Mouse (Mus musculus) cerebellum, adult 2 months (tissue): ENCODE data around the gene Myo1f. TPM values are rescaled to one million over a fixed set of nuclear protein-coding genes. Genes with fewer than 3 reads are reported as not detected.

Experiments used
- DNase-seq, 2 experiments: peaks; one replicate each; pipeline ENCODE4 v3.0.0; 2021
- H3K27ac ChIP-seq: fragments of 200-500 bp; 2 replicates; pipeline ENCODE4 v1.5.1; 2012; ENCODE audit warnings: low read length, control low read depth, inconsistent platforms; ENCODE audit not compliant: insufficient read depth
- H3K27me3 ChIP-seq: fragments of 200-500 bp; 2 replicates; pipeline ENCODE4 v1.6.1; 2012; ENCODE audit warnings: inconsistent platforms, mild to moderate bottlenecking, low read length, moderate library complexity; ENCODE audit not compliant: control insufficient read depth, insufficient read depth
- H3K4me1 ChIP-seq: fragments of 200-500 bp; 2 replicates; pipeline ENCODE4 v1.6.1; 2011; ENCODE audit warnings: low read length; ENCODE audit not compliant: control insufficient read depth, insufficient read depth
- H3K4me3 ChIP-seq: fragments of 200-500 bp; replicated peaks from 2 replicates; pipeline ENCODE3; 2011; ENCODE audit warnings: mild to moderate bottlenecking, low read depth, low read length, control low read depth; ENCODE audit not compliant: insufficient read depth
- CTCF ChIP-seq: fragments of 200-500 bp; IDR thresholded peaks from 2 replicates; pipeline ENCODE4 v1.5.1; 2011; ENCODE audit warnings: low read depth, mild to moderate bottlenecking, control low read depth, low read length, moderate library complexity, borderline replicate concordance; ENCODE audit not compliant: insufficient read depth
- POLR2A ChIP-seq: fragments of 200-500 bp; IDR thresholded peaks from 2 replicates; pipeline ENCODE4 v1.6.1; 2011; ENCODE audit warnings: low read length, control low read depth, borderline replicate concordance; ENCODE audit not compliant: insufficient read depth
- WGBS: fragments of 180-500 bp; shearing (Covaris S2); methylation state at CpG from one replicate; pipeline ENCODE4 v1.1.7; 2018; 5-methylcytosine and 5-hydroxymethylcytosine counted together
- polyA plus RNA-seq: library from polyadenylated mRNA; depleted of rRNA; stranded (reverse); fragments of >200 nt; gene quantifications from 2 replicates; pipeline ENCODE4 v1.2.3, GENCODE M21; 2012

Myo1f gene
- polyA plus RNA-seq, 1 experiment = 1.0 TPM

DNA sequence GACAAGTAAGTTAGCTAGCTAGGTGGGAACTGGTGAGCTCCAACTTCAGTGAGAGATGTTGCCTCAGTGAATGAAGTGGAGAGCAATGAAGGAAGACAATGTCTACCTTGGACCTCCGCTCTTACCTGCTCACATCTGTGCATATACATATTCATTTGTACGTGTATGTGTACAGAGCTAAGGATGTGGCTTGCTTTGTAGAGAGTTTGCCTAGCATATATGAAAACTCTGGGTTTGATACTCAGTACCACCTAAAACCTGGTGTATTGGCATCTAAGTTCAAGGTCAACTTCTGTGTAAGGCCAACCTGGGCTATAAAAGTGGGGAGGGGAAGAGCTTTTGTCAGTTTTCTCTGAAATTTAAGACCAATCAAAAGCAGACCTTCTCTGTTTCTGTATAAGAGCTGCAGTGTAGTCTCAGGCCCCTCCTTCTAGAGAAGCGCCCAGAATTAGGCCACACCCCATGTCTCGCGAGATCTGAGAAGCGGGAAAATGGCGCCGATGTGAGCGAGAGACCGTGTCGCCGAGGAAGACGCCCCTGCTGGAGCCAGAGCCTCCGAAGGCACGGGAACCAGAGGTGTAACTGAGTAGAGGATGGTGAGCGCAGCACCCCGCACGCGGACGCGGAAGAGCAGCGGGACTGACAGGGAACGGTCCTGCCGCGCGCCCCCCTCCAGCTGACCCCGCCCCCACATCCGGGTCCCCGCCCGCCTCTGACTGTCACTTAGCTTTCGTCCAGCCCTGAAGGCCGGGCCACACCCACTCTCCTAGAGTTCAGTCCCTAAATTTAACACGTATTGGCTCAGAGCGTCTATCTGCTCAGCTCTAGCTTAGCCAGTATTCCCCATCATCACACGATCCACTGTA is 73.3 kb downstream of the Myo1f start, which contains the start of gene Zfp414:
Gene Zfp414 (plus strand): TSS at position 470 of the 866 bp plus-strand sequence.
- H3K27ac ChIP-seq = peak within 1 kb of the TSS; percentile 85
- no peaks in the 10 kb centered on the region for H3K27me3 ChIP-seq
- H3K4me3 ChIP-seq = peak within 1 kb of the TSS; percentile 89
- no peak for TF ChIP-seq CTCF
- TF ChIP-seq POLR2A = peak; percentile 92
- 4% methylated on average over 35 of the region's 35 CpGs for WGBS
- peaks cover 28% of the 10 kb centered on the region for H3K4me1 ChIP-seq
- peak; percentile 90 to 92 for DNase-seq

DNA sequence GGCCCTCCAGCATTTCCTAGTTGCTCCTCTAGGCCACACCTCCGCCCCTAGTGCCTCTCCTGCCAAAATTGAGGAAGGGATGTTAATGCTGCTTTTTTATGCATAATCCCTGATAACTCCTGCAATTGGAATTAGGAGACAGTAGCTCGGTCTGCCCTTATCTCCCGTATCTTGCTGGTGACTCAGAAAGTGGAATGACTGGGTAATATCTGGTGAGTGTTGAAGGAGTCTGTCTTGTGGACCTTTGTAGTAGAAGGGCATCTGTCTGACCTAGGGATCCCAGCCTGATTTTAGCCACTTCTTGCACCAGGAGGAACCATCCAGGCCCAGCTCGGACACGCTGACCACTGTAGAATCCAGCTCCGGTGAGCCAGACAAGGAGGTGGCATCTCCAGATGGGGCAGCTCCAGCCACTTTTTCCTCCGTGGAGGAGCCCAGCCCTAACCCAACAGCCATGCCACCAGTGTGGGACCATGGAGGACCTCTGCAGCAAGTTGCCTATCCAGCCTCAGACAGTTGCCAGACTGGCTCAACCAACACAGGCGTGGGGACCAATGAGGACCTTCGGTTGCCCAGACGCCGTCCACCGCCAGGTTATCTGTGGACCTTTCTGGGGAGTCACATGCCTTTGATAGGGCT is 74.1 kb downstream of the Myo1f start:
- Histone ChIP-seq H3K27me3 (no peaks in the 10 kb centered on the region), H3K4me3 (peak overlapping the region; percentile 89), H3K4me1 (peaks cover 28% of the 10 kb centered on the region), H3K27ac (peak overlapping the region; percentile 34; the same call in 1 of the 2 replicates)
- TF ChIP-seq CTCF = no peak
- DNase-seq = peak; percentile 33 to 44
- 51% methylated on average over 12 of the region's 12 CpGs for WGBS

DNA sequence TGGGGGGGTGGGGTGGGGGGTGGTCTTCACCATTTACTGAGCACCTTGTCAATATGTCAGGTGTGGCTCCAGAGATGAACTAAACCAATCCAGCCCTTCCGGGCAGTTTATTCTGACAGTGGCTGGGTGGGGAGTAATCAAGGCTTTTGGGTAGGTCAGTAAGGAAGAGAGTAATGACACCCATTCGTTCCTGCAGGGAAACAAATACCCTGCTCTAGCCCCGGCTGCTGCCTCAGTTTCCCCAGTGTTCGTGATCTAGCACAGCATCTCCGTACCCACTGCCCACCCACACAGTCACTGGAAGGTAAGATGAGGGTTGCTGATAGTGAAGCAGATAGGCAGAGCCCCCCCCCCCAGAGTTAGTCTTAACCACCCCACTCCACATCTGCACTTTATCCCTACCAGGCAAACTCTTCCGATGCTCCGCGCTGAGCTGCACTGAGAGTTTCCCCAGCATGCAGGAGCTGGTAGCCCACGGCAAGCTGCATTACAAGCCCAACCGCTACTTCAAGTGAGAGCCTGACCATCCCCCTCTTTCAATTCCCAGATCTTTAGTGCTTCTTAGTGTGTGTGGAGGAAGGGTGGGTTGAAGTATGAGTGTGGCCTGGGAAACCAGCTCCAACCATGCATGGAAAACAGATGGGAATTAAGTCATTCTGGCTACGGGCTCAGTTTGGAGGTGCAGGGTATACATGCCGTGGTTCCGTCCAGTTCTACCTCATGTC is 74.8 kb downstream of the Myo1f start:
- peak overlapping the region; percentile 35 for H3K4me3 ChIP-seq
- DNase-seq = no peak
- no peaks in the 10 kb centered on the region for H3K27me3 ChIP-seq
- 59% methylated on average over 13 of the region's 13 CpGs for WGBS
- peak overlapping the region; percentile 81 for H3K27ac ChIP-seq
- H3K4me1 ChIP-seq = peaks cover 28% of the 10 kb centered on the region
- no peak for TF ChIP-seq CTCF
- TF ChIP-seq POLR2A = no peak

DNA sequence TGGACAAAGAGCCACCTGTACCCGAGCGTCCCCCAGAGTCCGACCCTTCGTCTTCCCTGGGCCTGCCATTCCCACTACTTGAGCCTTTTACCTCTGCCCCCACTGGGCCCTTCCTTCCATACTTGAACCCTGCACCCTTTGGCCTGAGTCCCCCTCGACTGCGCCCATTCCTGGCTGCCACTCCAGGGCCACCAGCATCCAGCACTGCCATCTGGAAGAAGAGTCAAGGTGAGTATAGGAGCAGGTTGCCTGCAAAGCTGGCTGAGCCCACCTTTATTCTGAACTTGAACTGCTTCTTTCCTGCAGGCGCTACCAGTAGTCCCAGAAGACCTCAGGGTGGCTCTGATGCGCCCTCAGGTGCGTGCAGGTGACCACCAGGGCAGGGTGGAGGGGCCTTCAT is 75.7 kb downstream of the Myo1f start:
- Histone ChIP-seq H3K27ac (peak overlapping the region; percentile 81), H3K4me3 (peak overlapping the region; percentile 7), H3K4me1 (peaks cover 28% of the 10 kb centered on the region), H3K27me3 (no peaks in the 10 kb centered on the region)
- 58% methylated on average over 9 of the region's 9 CpGs for WGBS
- TF ChIP-seq CTCF = no peak
- TF ChIP-seq POLR2A = no peak
- DNase-seq = peak in 1 of 2 experiments; percentile 41

DNA sequence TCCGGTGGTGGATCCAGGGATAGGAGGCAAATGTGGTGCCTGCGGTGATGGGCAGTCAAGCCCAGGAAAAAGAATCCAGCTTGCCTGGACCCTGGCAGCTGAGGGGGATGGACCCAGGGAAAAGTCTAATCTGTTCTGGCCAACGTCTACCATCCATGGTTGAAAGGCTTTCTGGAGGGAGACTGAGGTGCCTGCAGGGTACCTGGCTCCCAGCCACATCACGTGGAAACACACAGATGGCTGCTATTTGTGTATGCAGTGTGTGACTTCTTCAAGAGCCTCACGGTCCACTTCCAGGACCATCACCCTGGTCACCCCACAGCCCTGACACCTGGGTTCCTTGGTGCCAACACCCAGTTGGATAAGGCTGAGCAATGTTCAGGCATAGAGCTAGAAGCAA is 76.3 kb downstream of the Myo1f start:
- 5% methylated on average over 5 of the region's 5 CpGs for WGBS
- Histone ChIP-seq H3K4me1 (peaks cover 28% of the 10 kb centered on the region), H3K4me3 (peak overlapping the region; percentile 4), H3K27me3 (no peaks in the 10 kb centered on the region), H3K27ac (peak overlapping the region; percentile 81)
- TF ChIP-seq CTCF = no peak
- peak; percentile 25; the same call in 1 of the 2 replicates for TF ChIP-seq POLR2A
- peak; percentile 86 to 89 for DNase-seq

DNA sequence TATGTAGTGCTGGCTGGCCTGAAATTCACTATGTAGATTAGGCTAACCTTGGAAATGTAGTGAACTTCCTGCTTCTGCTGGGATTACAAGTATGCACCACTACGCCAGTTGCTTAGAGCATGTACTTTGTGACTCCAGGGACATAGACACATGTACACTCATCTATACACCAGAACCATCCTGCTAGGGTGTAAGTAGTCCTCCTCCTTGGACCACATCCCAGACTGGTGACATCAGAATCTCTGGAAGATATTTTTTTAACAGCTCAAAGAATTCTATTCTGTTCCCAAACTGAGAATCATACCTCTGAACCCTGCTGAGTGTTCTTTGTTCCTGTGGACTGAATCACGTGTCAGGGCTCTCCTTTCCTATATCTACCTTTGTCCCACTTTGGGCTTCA is 81.5 kb downstream of the Myo1f start:
- DNase-seq = no peak
- Histone ChIP-seq H3K4me3 (no peak overlapping the region), H3K27ac (no peak overlapping the region), H3K27me3 (no peaks in the 10 kb centered on the region), H3K4me1 (peaks cover 4% of the 10 kb centered on the region)
- TF ChIP-seq POLR2A (no peak), CTCF (no peak)
- WGBS = 49% methylated on average over 2 of the region's 2 CpGs

DNA sequence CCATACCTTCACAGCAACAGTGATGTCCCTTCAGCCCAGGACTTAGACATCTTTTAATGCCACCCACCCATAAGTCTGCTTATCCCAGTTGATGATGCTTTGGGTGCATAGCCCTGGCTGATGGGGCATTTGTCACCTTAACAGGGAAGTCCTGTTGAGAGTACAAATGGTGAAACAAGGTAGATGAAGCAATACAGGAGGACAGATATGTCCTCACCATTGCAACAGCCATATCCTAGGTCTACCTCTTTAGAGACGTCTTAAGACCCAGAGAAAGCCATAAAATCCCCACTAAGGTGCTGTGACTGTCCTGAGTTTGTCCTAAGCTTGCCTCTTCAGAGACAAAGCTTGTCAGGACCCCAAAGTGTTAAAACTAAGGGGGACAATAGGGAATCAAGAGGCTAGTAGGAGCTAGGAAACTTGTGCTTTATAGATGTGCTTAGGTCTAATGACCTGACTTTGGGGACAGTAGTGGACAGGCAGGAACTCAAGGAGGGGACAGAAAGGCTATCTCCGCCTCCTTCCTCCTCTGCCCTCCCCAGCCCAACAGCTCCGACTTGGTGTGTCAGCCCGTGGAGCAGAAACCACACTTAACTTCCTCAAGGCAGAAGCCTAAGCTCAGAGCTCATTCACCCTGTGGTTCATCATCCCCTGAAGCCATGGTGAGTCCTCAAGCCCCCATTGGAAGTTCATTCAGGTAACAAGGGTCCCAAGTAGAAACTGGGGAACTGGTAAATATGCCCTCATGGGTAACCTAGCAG is 82.2 kb downstream of the Myo1f start, which contains the start of gene Pram1:
Gene Pram1 (plus strand): TSS at position 541 of the 761 bp plus-strand sequence.
- DNase-seq = no peak
- H3K4me3 ChIP-seq = no peak within 1 kb of the TSS
- 87% methylated on average over 4 of the region's 4 CpGs for WGBS
- no peak for TF ChIP-seq CTCF
- TF ChIP-seq POLR2A = no peak
- H3K27me3 ChIP-seq = no peaks in the 10 kb centered on the region
- H3K27ac ChIP-seq = no peak within 1 kb of the TSS
- no peaks in the 10 kb centered on the region; the same call in 1 of the 2 replicates for H3K4me1 ChIP-seq
